Mouse (Mus musculus) neutrophil, adult 5-6 weeks (primary cell): ENCODE results near the gene Stxbp1. TPM values are rescaled to one million over a fixed set of nuclear protein-coding genes. Genes with fewer than 3 reads are reported as not detected.
A peak's percentile ranks its signal among the peaks of the same experiment; 100 is the strongest.
"Not testable (repeated sequence)": the region's sequence is repeated elsewhere in the genome, so short reads cannot be mapped to it uniquely, and the experiment has no call there.

Experiments used
- ATAC-seq: fragments of 151-379, 151-347 bp; 2 replicates; pipeline ENCODE4 v1.8.0; 2017; ENCODE audit warnings: mild to moderate bottlenecking, moderate TSS enrichment; ENCODE audit not compliant: insufficient number of reproducible peaks, poor library complexity, low FRiP score, severe bottlenecking; ENCODE audit errors: extremely low read depth
- total RNA-seq: library from RNA; stranded (forward); fragments of 200-1000 nt; gene quantifications from 2 replicates; pipeline ENCODE4 v1.2.3, GENCODE M21; 2017

Gene Stxbp1
- total RNA-seq, 1 experiment from 2014 or later, result 3.3 TPM

GRCm38 (mm10) chr2:32875675-32876489 is 28.8 kb upstream of the Stxbp1 start, which contains the start of gene Fam129b:
TSS of gene Fam129b (plus strand) at chr2:32876114.
- peak; percentile 42 for ATAC-seq

GRCm38 (mm10) chr2:32874951-32875674 is 28.1 kb upstream of the Stxbp1 start:
- no peak for ATAC-seq

GRCm38 (mm10) chr2:32874070-32874469 is 27.0 kb upstream of the Stxbp1 start:
- ATAC-seq, result no peak

GRCm38 (mm10) chr2:32870275-32871100 is 23.4 kb upstream of the Stxbp1 start:
- ATAC-seq, result no peak

GRCm38 (mm10) chr2:32869721-32870274 is 22.8 kb upstream of the Stxbp1 start:
- no peak for ATAC-seq

- no peak for ATAC-seq
These were observed 20.3 kb upstream of the Stxbp1 start for GRCm38 (mm10) chr2:32867354-32867753.

- ATAC-seq, result no peak
These were observed 17.7 kb upstream of the Stxbp1 start for GRCm38 (mm10) chr2:32864755-32865154.

- ATAC-seq, result no peak
These were observed 16.3 kb upstream of the Stxbp1 start for GRCm38 (mm10) chr2:32863317-32863716.

- ATAC-seq, result no peak
These were observed 13.8 kb upstream of the Stxbp1 start for GRCm38 (mm10) chr2:32860799-32861198.

- ATAC-seq, result no peak
These were observed 12.6 kb upstream of the Stxbp1 start for GRCm38 (mm10) chr2:32859622-32860012.

GRCm38 (mm10) chr2:32859010-32859621 is 12.1 kb upstream of the Stxbp1 start:
- ATAC-seq, result peak; percentile 54

GRCm38 (mm10) chr2:32857584-32857983 is 10.5 kb upstream of the Stxbp1 start:
- ATAC-seq, result peak; percentile 67

- ATAC-seq, result no peak
These were observed 8.9 kb upstream of the Stxbp1 start for GRCm38 (mm10) chr2:32855790-32856465.

- ATAC-seq, result no peak
These were observed 8.2 kb upstream of the Stxbp1 start for GRCm38 (mm10) chr2:32855046-32855785.

GRCm38 (mm10) chr2:32854206-32854605 is 7.2 kb upstream of the Stxbp1 start:
- ATAC-seq, result peak; percentile 54

GRCm38 (mm10) chr2:32853716-32854115 is 6.7 kb upstream of the Stxbp1 start:
- not testable (repeated sequence) for ATAC-seq

GRCm38 (mm10) chr2:32852156-32852555 is 5.1 kb upstream of the Stxbp1 start:
- ATAC-seq, result 0 out of 2 replicates have a peak, but pooled peaks have one; percentile 20
